Mouse (Mus musculus): ENCODE data around the gene Gng7. TPM values are rescaled to one million over a fixed set of nuclear protein-coding genes. Genes with fewer than 3 reads are reported as not detected.

Gng7 gene
- total RNA-seq, 2 experiments from 2014 or later = 0.26 TPM; not detected in 1

- ATAC-seq (ENCODE audit: poor library complexity, severe bottlenecking) = no peak
Observed at GRCm38 (mm10) chr10:80970159-80970558, 44.6 kb downstream of the Gng7 start.

GRCm38 (mm10) chr10:80969298-80969697 lies 45.4 kb downstream of the Gng7 start:
- ATAC-seq (ENCODE audit: poor library complexity, severe bottlenecking) = 0 out of 2 replicates have a peak, but pooled peaks have one; percentile 27

GRCm38 (mm10) chr10:80968106-80968505 lies 46.6 kb downstream of the Gng7 start:
- no peak for ATAC-seq (ENCODE audit: poor library complexity, severe bottlenecking)

DNA sequence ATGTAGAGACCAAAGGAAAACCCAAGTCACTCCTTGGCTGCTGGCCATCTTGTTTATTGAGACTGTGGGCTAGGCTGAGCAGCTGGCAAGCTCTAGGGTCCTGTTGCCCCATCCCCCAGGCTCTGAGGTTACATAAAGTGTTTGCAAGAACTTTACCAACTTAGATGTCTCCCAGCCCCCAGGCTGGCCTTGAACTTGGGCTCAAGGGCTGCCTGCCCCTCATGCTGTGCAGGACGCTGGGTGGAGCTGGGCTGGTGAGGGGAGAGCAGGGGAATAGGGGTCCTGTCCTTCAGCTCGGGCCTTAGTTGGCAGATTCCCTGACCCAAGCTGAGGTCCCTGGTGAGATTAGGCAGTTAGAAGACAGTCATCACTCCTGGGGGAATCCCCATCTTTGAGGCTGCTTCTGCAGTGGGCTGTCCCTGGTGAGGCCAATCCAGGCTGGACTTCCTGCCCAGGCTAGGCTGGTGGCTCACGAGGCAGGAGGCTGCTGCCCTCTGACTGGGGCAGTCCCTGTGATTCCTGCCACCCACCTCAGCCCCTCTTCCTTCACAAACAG lies 47.6 kb downstream of the Gng7 start:
- peak; percentile 10; the same call in 1 of the 2 replicates for ATAC-seq (ENCODE audit: poor library complexity, severe bottlenecking)

DNA sequence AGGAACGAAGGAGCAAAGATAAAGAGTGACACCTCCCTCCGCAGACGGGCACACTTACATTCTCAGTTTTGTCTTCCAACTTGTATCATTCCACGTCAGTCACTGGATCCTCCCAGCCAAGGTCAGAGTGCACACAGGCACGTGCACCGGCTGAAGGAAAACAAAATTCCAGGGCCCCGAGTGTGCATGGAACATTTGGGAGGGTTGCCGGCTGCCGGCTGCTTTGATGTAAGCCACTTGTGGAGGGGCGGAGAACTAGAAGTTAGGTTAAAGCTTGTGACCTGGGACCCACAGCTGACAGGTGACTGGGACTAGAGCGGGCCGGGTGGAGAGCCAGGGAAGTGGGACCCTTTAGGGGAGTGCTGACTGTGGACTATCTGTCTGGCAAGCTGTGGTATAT lies 48.4 kb downstream of the Gng7 start:
- ATAC-seq (ENCODE audit: poor library complexity, severe bottlenecking) = no peak

- ATAC-seq (ENCODE audit: poor library complexity, severe bottlenecking) = no peak
Observed at GRCm38 (mm10) chr10:80963031-80963975, 51.4 kb downstream of the Gng7 start.

- no peak for ATAC-seq (ENCODE audit: poor library complexity, severe bottlenecking)
Observed at GRCm38 (mm10) chr10:80962585-80962984, 52.2 kb downstream of the Gng7 start.

DNA sequence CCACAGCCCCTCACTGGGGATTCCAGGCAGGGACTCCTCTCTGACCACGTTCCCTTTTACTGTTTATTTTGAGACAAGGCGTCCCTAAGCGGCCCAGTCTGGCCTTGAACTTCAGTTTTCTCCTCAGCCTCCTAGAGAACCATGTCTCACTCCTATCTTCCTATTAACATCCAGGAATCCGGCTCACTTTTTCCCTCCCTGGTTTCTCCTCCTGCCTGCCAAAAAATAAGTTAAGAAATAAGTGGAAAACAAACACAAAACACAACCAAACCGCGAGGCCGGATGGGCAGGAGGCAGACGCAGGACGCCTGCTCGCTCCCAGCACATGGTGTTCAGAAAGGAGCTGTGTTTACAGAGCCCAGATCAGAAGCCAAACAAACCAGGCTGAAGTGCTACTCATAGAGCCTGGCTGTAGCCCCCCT lies 52.7 kb downstream of the Gng7 start:
- no peak for ATAC-seq (ENCODE audit: poor library complexity, severe bottlenecking)

- ATAC-seq (ENCODE audit: poor library complexity, severe bottlenecking) = no peak
Observed at GRCm38 (mm10) chr10:80960551-80961508, 53.9 kb downstream of the Gng7 start.

DNA sequence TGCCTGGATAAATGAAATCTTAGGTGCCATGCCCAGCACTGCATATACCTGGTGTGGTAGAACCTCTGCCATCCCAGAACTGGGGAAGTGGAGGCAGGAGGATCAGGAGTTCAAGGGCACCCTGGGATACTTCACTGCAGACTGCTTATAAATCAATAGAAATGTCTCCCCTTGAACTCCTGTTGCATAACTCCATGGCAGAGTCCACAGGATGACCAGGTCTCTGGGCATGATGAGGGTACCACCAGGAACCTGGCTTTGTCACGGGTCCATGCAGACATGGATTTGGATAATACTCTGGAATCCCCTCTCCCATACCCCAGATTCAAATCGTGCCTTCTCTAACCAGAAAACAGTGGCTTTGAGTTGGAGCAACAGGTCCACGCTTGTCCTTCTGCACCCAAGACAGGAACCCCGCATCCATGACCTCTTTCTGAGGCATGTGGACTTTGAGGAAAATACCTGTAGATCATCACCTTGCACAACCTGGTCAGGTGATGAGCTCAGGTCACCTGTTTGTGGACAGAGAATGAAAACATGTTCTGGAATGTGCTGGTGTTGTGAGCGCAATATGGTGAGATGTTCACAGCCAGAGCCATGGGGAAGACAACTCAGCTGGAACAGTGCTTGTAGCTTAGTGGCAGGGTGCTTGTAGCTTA lies 55.6 kb downstream of the Gng7 start:
- ATAC-seq (ENCODE audit: poor library complexity, severe bottlenecking) = no peak

GRCm38 (mm10) chr10:80957791-80958190 lies 57.0 kb downstream of the Gng7 start:
- ATAC-seq (ENCODE audit: poor library complexity, severe bottlenecking) = no peak

DNA sequence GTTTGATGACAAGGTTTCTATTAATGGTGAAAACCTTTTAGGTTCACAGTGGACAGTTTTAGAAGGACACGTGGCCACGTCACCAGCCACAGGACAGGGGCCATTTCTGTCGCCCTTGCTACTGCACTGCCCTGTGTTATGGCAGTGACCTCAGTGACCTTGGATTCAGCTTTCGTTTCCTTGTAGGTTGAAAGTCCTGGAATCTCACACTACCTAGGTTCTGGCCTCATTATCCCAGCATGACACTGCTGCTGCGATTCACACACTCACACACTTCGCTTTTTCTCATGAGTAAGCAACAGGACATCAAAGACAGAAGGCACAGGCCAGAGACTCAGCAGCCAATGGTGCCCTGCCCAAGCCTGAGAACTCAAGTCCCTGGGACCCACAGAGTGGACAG lies 57.8 kb downstream of the Gng7 start:
- no peak for ATAC-seq (ENCODE audit: poor library complexity, severe bottlenecking)

DNA sequence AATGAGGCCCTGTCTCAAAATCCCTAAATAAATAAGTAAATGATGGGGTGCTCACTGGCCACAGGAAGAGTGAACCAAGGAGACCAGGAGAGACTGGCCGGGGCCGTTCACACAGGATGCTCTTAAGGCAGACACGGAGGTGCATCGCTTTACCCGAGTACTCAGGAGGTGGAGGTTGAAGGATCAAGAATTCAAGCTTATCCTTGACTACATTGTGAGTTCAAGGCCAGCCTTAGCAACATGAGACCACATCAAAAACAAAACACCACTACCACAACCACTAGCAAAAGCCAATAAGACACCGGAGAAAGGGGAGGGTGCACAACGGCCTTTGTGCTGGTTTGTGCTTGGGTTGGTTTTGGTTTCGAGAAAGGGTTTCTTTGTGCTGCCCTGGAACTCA lies 58.4 kb downstream of the Gng7 start:
- ATAC-seq (ENCODE audit: poor library complexity, severe bottlenecking) = no peak

- ATAC-seq (ENCODE audit: poor library complexity, severe bottlenecking) = peak; percentile 94
Observed at GRCm38 (mm10) chr10:80955536-80955935, 59.2 kb downstream of the Gng7 start.

DNA sequence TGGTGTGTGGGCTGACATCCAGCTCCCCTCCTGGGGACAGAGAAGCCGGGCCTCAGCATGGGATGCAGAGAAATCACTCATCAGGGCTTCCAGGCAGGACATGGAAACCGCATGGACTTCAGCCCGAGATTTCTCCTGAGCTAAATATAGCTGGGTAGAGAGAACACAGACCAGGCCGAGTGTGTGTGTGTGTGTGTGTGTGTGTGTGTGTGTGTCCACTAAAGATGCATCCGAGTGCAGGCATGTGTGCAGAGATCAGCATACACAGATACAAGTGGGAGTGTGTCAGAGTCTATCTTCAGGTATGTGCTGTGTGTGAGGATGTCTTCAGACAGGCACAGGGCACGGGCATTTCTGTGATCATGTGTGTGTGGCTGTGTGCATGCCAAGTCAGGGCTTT lies 59.9 kb downstream of the Gng7 start:
- no peak for ATAC-seq (ENCODE audit: poor library complexity, severe bottlenecking)

DNA sequence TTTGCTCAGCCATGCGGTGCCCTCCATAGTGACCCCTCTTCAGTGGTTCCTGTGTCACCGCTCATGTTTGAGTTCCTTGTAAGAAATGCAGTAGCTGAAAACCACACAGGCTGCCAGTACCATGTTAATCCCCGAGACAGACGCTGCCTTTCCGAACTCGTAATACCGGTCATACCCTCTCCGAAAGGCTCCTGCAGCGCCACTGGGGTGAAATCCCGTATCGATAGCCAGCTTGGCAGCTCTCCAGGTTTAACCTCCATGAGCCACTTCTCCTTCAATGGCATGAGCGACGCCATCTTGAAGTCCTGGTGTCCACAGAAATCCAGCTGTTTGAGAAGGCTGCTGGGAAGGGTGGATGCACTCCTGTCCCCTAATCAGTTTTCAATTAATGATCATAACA lies 60.3 kb downstream of the Gng7 start:
- no peak for ATAC-seq (ENCODE audit: poor library complexity, severe bottlenecking)

- ATAC-seq (ENCODE audit: poor library complexity, severe bottlenecking) = no peak
Observed at GRCm38 (mm10) chr10:80952449-80952848, 62.3 kb downstream of the Gng7 start.

DNA sequence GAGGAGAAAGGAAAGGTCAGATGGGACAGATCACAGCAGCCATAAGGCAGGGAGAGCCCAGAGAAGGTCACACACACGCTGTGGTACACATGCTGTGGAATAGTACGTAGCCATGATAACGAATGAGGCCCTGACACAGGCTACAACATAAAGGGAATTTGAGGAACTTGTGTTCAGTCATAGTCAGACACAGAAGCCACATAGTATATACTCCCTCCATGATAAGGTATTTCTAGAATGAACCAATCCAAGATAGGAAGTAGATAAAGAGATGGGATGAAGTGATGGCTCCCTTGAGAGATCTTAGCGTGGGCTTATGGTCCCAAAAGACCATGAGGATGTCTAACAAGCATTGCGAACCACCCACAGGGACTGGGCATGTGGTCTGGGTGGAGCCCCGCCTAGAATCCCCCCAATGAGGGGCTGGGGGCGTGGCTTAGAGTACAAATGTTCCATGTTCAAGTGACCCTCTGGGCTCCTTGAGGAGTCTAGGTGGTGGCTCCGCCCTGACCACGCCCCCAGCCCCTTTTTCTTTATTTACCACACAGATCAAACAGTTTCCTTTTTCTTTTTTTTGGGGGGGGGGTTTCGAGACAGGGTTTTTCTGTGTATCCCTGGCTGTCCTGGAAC lies 62.9 kb downstream of the Gng7 start:
- ATAC-seq (ENCODE audit: poor library complexity, severe bottlenecking) = no peak

DNA sequence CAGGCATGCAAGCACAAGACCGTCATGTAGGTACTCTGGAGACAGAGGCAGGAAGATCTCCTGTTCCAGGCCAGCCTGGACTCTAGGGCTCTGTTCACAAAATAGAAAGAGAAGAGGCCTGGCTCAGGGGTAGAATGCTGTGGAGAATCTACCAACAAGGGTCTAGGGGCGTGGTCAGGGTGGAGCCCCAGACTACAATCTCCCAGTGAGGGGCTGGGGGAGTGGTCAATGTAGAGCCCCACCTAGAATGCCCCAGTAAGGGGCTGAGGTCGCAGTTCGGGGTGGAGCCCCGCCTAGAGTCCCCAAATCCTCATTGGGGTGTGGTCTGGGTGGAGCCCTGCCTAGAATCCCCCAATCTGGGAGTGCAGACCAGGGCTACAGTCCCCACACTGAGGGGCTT lies 64.4 kb downstream of the Gng7 start:
- ATAC-seq (ENCODE audit: poor library complexity, severe bottlenecking) = no peak

- ATAC-seq (ENCODE audit: poor library complexity, severe bottlenecking) = no peak
Observed at GRCm38 (mm10) chr10:80949081-80949480, 65.7 kb downstream of the Gng7 start.
